Mouse (Mus musculus) stomach, embryonic 14.5 days (tissue): ENCODE data around the gene Gas8. TPM values are rescaled to one million over a fixed set of nuclear protein-coding genes. Genes with fewer than 3 reads are reported as not detected.

ENCODE experiments used
- ATAC-seq: fragments of 200-750 bp; cut with Nextera tagmentation; 2 replicates; pipeline ENCODE4 v1.8.0; 2017; ENCODE audit warnings: low read depth, moderate TSS enrichment; ENCODE audit not compliant: insufficient number of reproducible peaks, insufficient read depth, low FRiP score
- H3K27ac ChIP-seq: fragments of 300-500 bp; sonication (generic); 2 replicates; pipeline ENCODE4 v1.5.1; 2014; ENCODE audit warnings: mild to moderate bottlenecking, low read length, moderate library complexity, mixed read lengths
- H3K27me3 ChIP-seq: fragments of 300-500 bp; sonication (generic); 2 replicates; pipeline ENCODE4 v1.6.1; 2014; ENCODE audit warnings: low read length, control low read depth, mixed read lengths; ENCODE audit not compliant: control insufficient read depth, insufficient read depth
- H3K36me3 ChIP-seq: fragments of 300-500 bp; sonication (generic); 2 replicates; pipeline ENCODE4 v1.6.1; 2014; ENCODE audit warnings: mild to moderate bottlenecking, control low read depth, low read length, moderate library complexity, mixed read lengths; ENCODE audit not compliant: control insufficient read depth, insufficient read depth
- H3K4me1 ChIP-seq: fragments of 300-500 bp; sonication (generic); 2 replicates; pipeline ENCODE4 v1.6.1; 2014; ENCODE audit warnings: low read length, control low read depth, mixed read lengths; ENCODE audit not compliant: control insufficient read depth, insufficient read depth
- H3K4me2 ChIP-seq: fragments of 300-500 bp; sonication (generic); replicated peaks from 2 replicates; pipeline ENCODE4 v1.6.1; 2014; ENCODE audit warnings: low read depth, low read length, control low read depth
- H3K4me3 ChIP-seq: fragments of 300-500 bp; sonication (generic); 2 replicates; pipeline ENCODE4 v1.5.1; 2014; ENCODE audit warnings: low read depth, low read length, control low read depth
- H3K9ac ChIP-seq: fragments of 300-500 bp; sonication (generic); replicated peaks from 2 replicates; pipeline ENCODE4 v1.6.1; 2014; ENCODE audit warnings: low read depth, mild to moderate bottlenecking, control low read depth, low read length, moderate library complexity, mixed read lengths
- H3K9me3 ChIP-seq: fragments of 300-500 bp; sonication (generic); 2 replicates; pipeline ENCODE4 v1.6.1; 2016; ENCODE audit warnings: low read depth, low read length, control low read depth; ENCODE audit not compliant: control insufficient read depth
- WGBS: fragments of 180-500 bp; shearing (Covaris S2); extraction: QIAGEN DNeasy Blood & Tissue Kit; methylation state at CpG from one replicate; pipeline ENCODE4 v1.1.7; 2014; 5-methylcytosine and 5-hydroxymethylcytosine counted together
- polyA plus RNA-seq: library from polyadenylated mRNA; unstranded; fragments of >200 nt; fragmentation: Nextera tagmentation; extraction: Ambion mirVana; gene quantifications from 2 replicates; pipeline ENCODE4 v1.2.1, GENCODE M21; 2014

Gas8 gene
- polyA plus RNA-seq, 1 experiment from 2014 or later: 32.5 TPM

- no peaks in the 10 kb centered on the region for H3K27me3 ChIP-seq
- no peak overlapping the region for H3K4me2 ChIP-seq
- no peak overlapping the region for H3K9ac ChIP-seq
- no peaks in the 10 kb centered on the region for H3K9me3 ChIP-seq
- no peaks in the 10 kb centered on the region for H3K4me1 ChIP-seq
- H3K4me3 ChIP-seq: no peak overlapping the region
- no peak overlapping the region for H3K27ac ChIP-seq
- peaks cover 87% of the 10 kb centered on the region for H3K36me3 ChIP-seq
- no peak for ATAC-seq
- WGBS: 94% methylated on average over 15 of the region's 15 CpGs
These were observed 27.2 kb upstream of the Gas8 start for GRCm38 (mm10) chr8:123491280-123492075.

- Histone ChIP-seq H3K27me3 (no peaks in the 10 kb centered on the region), H3K4me2 (no peak overlapping the region), H3K9ac (no peak overlapping the region), H3K4me3 (no peak overlapping the region), H3K4me1 (no peaks in the 10 kb centered on the region), H3K9me3 (no peaks in the 10 kb centered on the region), H3K27ac (no peak overlapping the region), H3K36me3 (peaks cover 85% of the 10 kb centered on the region)
- no peak for ATAC-seq
- WGBS: 96% methylated on average over 9 of the region's 9 CpGs
These were observed 25.7 kb upstream of the Gas8 start for GRCm38 (mm10) chr8:123492898-123493297.

- Histone ChIP-seq H3K27me3 (no peaks in the 10 kb centered on the region), H3K27ac (no peak overlapping the region), H3K4me1 (no peaks in the 10 kb centered on the region), H3K4me3 (no peak overlapping the region), H3K36me3 (peaks cover 88% of the 10 kb centered on the region), H3K9me3 (no peaks in the 10 kb centered on the region), H3K4me2 (no peak overlapping the region), H3K9ac (no peak overlapping the region)
- no peak for ATAC-seq
- 86% methylated on average over 4 of the region's 4 CpGs for WGBS
These were observed 20.9 kb upstream of the Gas8 start for GRCm38 (mm10) chr8:123497699-123498098.

GRCm38 (mm10) chr8:123498963-123499362 lies 19.7 kb upstream of the Gas8 start:
- H3K27ac ChIP-seq: no peak overlapping the region
- no peak overlapping the region for H3K4me3 ChIP-seq
- no peaks in the 10 kb centered on the region for H3K4me1 ChIP-seq
- H3K36me3 ChIP-seq: peaks cover 88% of the 10 kb centered on the region
- no peak for ATAC-seq
- H3K9ac ChIP-seq: no peak overlapping the region
- H3K27me3 ChIP-seq: no peaks in the 10 kb centered on the region
- H3K4me2 ChIP-seq: no peak overlapping the region
- WGBS: 87% methylated on average over 11 of the region's 11 CpGs
- H3K9me3 ChIP-seq: peaks cover 4% of the 10 kb centered on the region; the same call in 1 of the 2 replicates

- Histone ChIP-seq H3K9me3 (peaks cover 4% of the 10 kb centered on the region; the same call in 1 of the 2 replicates), H3K36me3 (peaks cover 85% of the 10 kb centered on the region), H3K4me3 (no peak overlapping the region), H3K27me3 (no peaks in the 10 kb centered on the region), H3K4me1 (no peaks in the 10 kb centered on the region), H3K4me2 (no peak overlapping the region), H3K27ac (no peak overlapping the region), H3K9ac (no peak overlapping the region)
- 91% methylated on average over 11 of the region's 11 CpGs for WGBS
- no peak for ATAC-seq
These were observed 19.1 kb upstream of the Gas8 start for GRCm38 (mm10) chr8:123499556-123499955.

- no peak overlapping the region for H3K4me2 ChIP-seq
- no peaks in the 10 kb centered on the region for H3K4me1 ChIP-seq
- 89% methylated on average over 5 of the region's 5 CpGs for WGBS
- peaks cover 72% of the 10 kb centered on the region for H3K36me3 ChIP-seq
- no peak overlapping the region for H3K9ac ChIP-seq
- no peaks in the 10 kb centered on the region for H3K27me3 ChIP-seq
- no peak for ATAC-seq
- H3K4me3 ChIP-seq: no peak overlapping the region
- no peak overlapping the region for H3K27ac ChIP-seq
- peaks cover 4% of the 10 kb centered on the region; the same call in 1 of the 2 replicates for H3K9me3 ChIP-seq
These were observed 16.4 kb upstream of the Gas8 start for GRCm38 (mm10) chr8:123502192-123502591.

GRCm38 (mm10) chr8:123503801-123504467 lies 14.7 kb upstream of the Gas8 start:
- Histone ChIP-seq H3K9ac (no peak overlapping the region), H3K4me3 (no peak overlapping the region), H3K36me3 (peaks cover 60% of the 10 kb centered on the region), H3K27ac (no peak overlapping the region), H3K9me3 (peaks cover 4% of the 10 kb centered on the region; the same call in 1 of the 2 replicates), H3K4me1 (no peaks in the 10 kb centered on the region), H3K4me2 (no peak overlapping the region), H3K27me3 (no peaks in the 10 kb centered on the region)
- ATAC-seq: no peak
- 99% methylated on average over 6 of the region's 6 CpGs for WGBS

- no peak overlapping the region for H3K4me3 ChIP-seq
- H3K36me3 ChIP-seq: peaks cover 56% of the 10 kb centered on the region
- H3K9ac ChIP-seq: no peak overlapping the region
- WGBS: 92% methylated on average over 9 of the region's 9 CpGs
- H3K4me1 ChIP-seq: no peaks in the 10 kb centered on the region
- H3K27ac ChIP-seq: no peak overlapping the region
- no peaks in the 10 kb centered on the region for H3K27me3 ChIP-seq
- H3K4me2 ChIP-seq: no peak overlapping the region
- no peak for ATAC-seq
- peaks cover 4% of the 10 kb centered on the region; the same call in 1 of the 2 replicates for H3K9me3 ChIP-seq
These were observed 13.9 kb upstream of the Gas8 start for GRCm38 (mm10) chr8:123504591-123505195.
